Mouse (Mus musculus): ENCODE results near the gene Slc9a9. TPM values are rescaled to one million over a fixed set of nuclear protein-coding genes. Genes with fewer than 3 reads are reported as not detected.

Slc9a9 gene
- polyA plus RNA-seq, 1 experiment, result 0.03 TPM

GRCm38 (mm10) chr9:94694243-94694642 is 24.5 kb downstream of the Slc9a9 start:
- TF ChIP-seq TAL1 (IDR thresholded peaks at IDR 0.05; ENCODE audit: low read length) (no peak), GATA1 (IDR thresholded peaks at IDR 0.05; ENCODE audit: low read length) (no peak)
- no peaks in the 10 kb centered on the region for H3K27me3 ChIP-seq (ENCODE audit: control insufficient read depth)
- no peaks in the 10 kb centered on the region for H3K36me3 ChIP-seq (ENCODE audit: control insufficient read depth)
- H3K9me3 ChIP-seq (ENCODE audit: control insufficient read depth, low read length), result no peaks in the 10 kb centered on the region
- no peak overlapping the region for H3K4me3 ChIP-seq (replicated peaks)
- peaks cover 21% of the 10 kb centered on the region for H3K4me1 ChIP-seq (ENCODE audit: control insufficient read depth)

GRCm38 (mm10) chr9:94694983-94695382 is 25.3 kb downstream of the Slc9a9 start:
- no peaks in the 10 kb centered on the region for H3K9me3 ChIP-seq (ENCODE audit: control insufficient read depth, low read length)
- no peaks in the 10 kb centered on the region for H3K36me3 ChIP-seq (ENCODE audit: control insufficient read depth)
- no peaks in the 10 kb centered on the region for H3K27me3 ChIP-seq (ENCODE audit: control insufficient read depth)
- H3K4me3 ChIP-seq (replicated peaks), result no peak overlapping the region
- TF ChIP-seq GATA1 (IDR thresholded peaks at IDR 0.05; ENCODE audit: low read length) (no peak), TAL1 (IDR thresholded peaks at IDR 0.05; ENCODE audit: low read length) (no peak)
- H3K4me1 ChIP-seq (ENCODE audit: control insufficient read depth), result peaks cover 21% of the 10 kb centered on the region

GRCm38 (mm10) chr9:94696539-94697079 is 26.9 kb downstream of the Slc9a9 start:
- H3K4me3 ChIP-seq (replicated peaks), result no peak overlapping the region
- TF ChIP-seq GATA1 (IDR thresholded peaks at IDR 0.05; ENCODE audit: low read length), result no peak
- no peak for TF ChIP-seq TAL1 (IDR thresholded peaks at IDR 0.05; ENCODE audit: low read length)
- H3K9me3 ChIP-seq (ENCODE audit: control insufficient read depth, low read length), result no peaks in the 10 kb centered on the region

GRCm38 (mm10) chr9:94698175-94698574 is 28.5 kb downstream of the Slc9a9 start:
- H3K9me3 ChIP-seq (ENCODE audit: control insufficient read depth, low read length), result no peaks in the 10 kb centered on the region
- H3K27me3 ChIP-seq (ENCODE audit: control insufficient read depth), result no peaks in the 10 kb centered on the region
- no peaks in the 10 kb centered on the region for H3K36me3 ChIP-seq (ENCODE audit: control insufficient read depth)
- H3K4me3 ChIP-seq (replicated peaks), result no peak overlapping the region
- H3K4me1 ChIP-seq (ENCODE audit: control insufficient read depth), result peaks cover 21% of the 10 kb centered on the region
- TF ChIP-seq TAL1 (IDR thresholded peaks at IDR 0.05; ENCODE audit: low read length) (no peak), GATA1 (IDR thresholded peaks at IDR 0.05; ENCODE audit: low read length) (no peak)

More at GRCm38 (mm10) chr9:94696539-94697079, 26.9 kb downstream of the Slc9a9 start:
- Histone ChIP-seq H3K4me1 (ENCODE audit: control insufficient read depth) (peaks cover 21% of the 10 kb centered on the region), H3K36me3 (ENCODE audit: control insufficient read depth) (no peaks in the 10 kb centered on the region), H3K27me3 (ENCODE audit: control insufficient read depth) (no peaks in the 10 kb centered on the region)

GRCm38 (mm10) chr9:94700549-94700948 is 30.8 kb downstream of the Slc9a9 start:
- Histone ChIP-seq H3K4me1 (ENCODE audit: control insufficient read depth) (peaks cover 10% of the 10 kb centered on the region), H3K27me3 (ENCODE audit: control insufficient read depth) (no peaks in the 10 kb centered on the region), H3K4me3 (replicated peaks) (no peak overlapping the region), H3K36me3 (ENCODE audit: control insufficient read depth) (no peaks in the 10 kb centered on the region), H3K9me3 (ENCODE audit: control insufficient read depth, low read length) (no peaks in the 10 kb centered on the region)
- TF ChIP-seq TAL1 (IDR thresholded peaks at IDR 0.05; ENCODE audit: low read length), result no peak
- no peak for TF ChIP-seq GATA1 (IDR thresholded peaks at IDR 0.05; ENCODE audit: low read length)

GRCm38 (mm10) chr9:94701193-94701869 is 31.6 kb downstream of the Slc9a9 start:
- Histone ChIP-seq H3K9me3 (ENCODE audit: control insufficient read depth, low read length) (no peaks in the 10 kb centered on the region), H3K27me3 (ENCODE audit: control insufficient read depth) (no peaks in the 10 kb centered on the region), H3K36me3 (ENCODE audit: control insufficient read depth) (no peaks in the 10 kb centered on the region), H3K4me3 (replicated peaks) (no peak overlapping the region), H3K4me1 (ENCODE audit: control insufficient read depth) (peaks cover 7% of the 10 kb centered on the region)
- TF ChIP-seq GATA1 (IDR thresholded peaks at IDR 0.05; ENCODE audit: low read length) (no peak), TAL1 (IDR thresholded peaks at IDR 0.05; ENCODE audit: low read length) (no peak)

- Histone ChIP-seq H3K4me3 (replicated peaks) (no peak overlapping the region), H3K9me3 (ENCODE audit: control insufficient read depth, low read length) (no peaks in the 10 kb centered on the region), H3K4me1 (ENCODE audit: control insufficient read depth) (peaks cover 1% of the 10 kb centered on the region; the same call in 1 of the 2 replicates), H3K27me3 (ENCODE audit: control insufficient read depth) (no peaks in the 10 kb centered on the region), H3K36me3 (ENCODE audit: control insufficient read depth) (no peaks in the 10 kb centered on the region)
- TF ChIP-seq TAL1 (IDR thresholded peaks at IDR 0.05; ENCODE audit: low read length), result no peak
- no peak for TF ChIP-seq GATA1 (IDR thresholded peaks at IDR 0.05; ENCODE audit: low read length)
Measured at GRCm38 (mm10) chr9:94701965-94702634, 32.4 kb downstream of the Slc9a9 start.

- TF ChIP-seq GATA1 (IDR thresholded peaks at IDR 0.05; ENCODE audit: low read length), result no peak
- TF ChIP-seq TAL1 (IDR thresholded peaks at IDR 0.05; ENCODE audit: low read length), result no peak
- no peak overlapping the region for H3K4me3 ChIP-seq (replicated peaks)
- no peaks in the 10 kb centered on the region for H3K4me1 ChIP-seq (ENCODE audit: control insufficient read depth)
- no peaks in the 10 kb centered on the region for H3K9me3 ChIP-seq (ENCODE audit: control insufficient read depth, low read length)
- H3K36me3 ChIP-seq (ENCODE audit: control insufficient read depth), result no peaks in the 10 kb centered on the region
- no peaks in the 10 kb centered on the region for H3K27me3 ChIP-seq (ENCODE audit: control insufficient read depth)
Measured at GRCm38 (mm10) chr9:94704986-94705757, 35.5 kb downstream of the Slc9a9 start.

- no peaks in the 10 kb centered on the region for H3K36me3 ChIP-seq (ENCODE audit: control insufficient read depth)
- no peaks in the 10 kb centered on the region for H3K27me3 ChIP-seq (ENCODE audit: control insufficient read depth)
- no peaks in the 10 kb centered on the region for H3K4me1 ChIP-seq (ENCODE audit: control insufficient read depth)
- H3K4me3 ChIP-seq (replicated peaks), result no peak overlapping the region
- no peaks in the 10 kb centered on the region for H3K9me3 ChIP-seq (ENCODE audit: control insufficient read depth, low read length)
- TF ChIP-seq GATA1 (IDR thresholded peaks at IDR 0.05; ENCODE audit: low read length) (no peak), TAL1 (IDR thresholded peaks at IDR 0.05; ENCODE audit: low read length) (no peak)
Measured at GRCm38 (mm10) chr9:94705758-94706026, 36.0 kb downstream of the Slc9a9 start.
